Mouse (Mus musculus) intestine, embryonic 16.5 days (tissue): Measurements from ENCODE around the gene Akap1. TPM values are rescaled to one million over a fixed set of nuclear protein-coding genes. Genes with fewer than 3 reads are reported as not detected.
A peak's percentile ranks its signal among the peaks of the same experiment; 100 is the strongest.

Experiments
- ATAC-seq: fragments of 200-750 bp; cut with Nextera tagmentation; 2 replicates; pipeline ENCODE4 v1.8.0; 2017; ENCODE audit warnings: moderate TSS enrichment, moderate library complexity
- H3K27ac ChIP-seq: fragments of 300-500 bp; sonication (generic); 2 replicates; pipeline ENCODE4 v1.5.1; 2014; ENCODE audit warnings: mild to moderate bottlenecking, low read length
- H3K27me3 ChIP-seq: fragments of 300-500 bp; sonication (generic); replicated peaks from 2 replicates; pipeline ENCODE4 v1.6.1; 2014; ENCODE audit warnings: low read length, control low read depth, mixed read lengths; ENCODE audit not compliant: control insufficient read depth, insufficient read depth
- H3K36me3 ChIP-seq: fragments of 300-500 bp; sonication (generic); 2 replicates; pipeline ENCODE4 v1.6.1; 2014; ENCODE audit warnings: low read length, control low read depth; ENCODE audit not compliant: control insufficient read depth, insufficient read depth
- H3K4me1 ChIP-seq: fragments of 300-500 bp; sonication (generic); 2 replicates; pipeline ENCODE4 v1.6.1; 2014; ENCODE audit warnings: low read length, control low read depth, mixed read lengths; ENCODE audit not compliant: control insufficient read depth, insufficient read depth
- H3K4me2 ChIP-seq: fragments of 300-500 bp; sonication (generic); 2 replicates; pipeline ENCODE4 v1.6.1; 2014; ENCODE audit warnings: low read depth, low read length, control low read depth
- H3K4me3 ChIP-seq: fragments of 300-500 bp; sonication (generic); 2 replicates; pipeline ENCODE4 v1.5.1; 2014; ENCODE audit warnings: mild to moderate bottlenecking, low read length
- H3K9ac ChIP-seq: fragments of 300-500 bp; sonication (generic); 2 replicates; pipeline ENCODE4 v1.6.1; 2014; ENCODE audit warnings: low read depth, low read length
- H3K9me3 ChIP-seq: fragments of 300-500 bp; sonication (generic); 2 replicates; pipeline ENCODE4 v1.6.1; 2016; ENCODE audit warnings: low read length, control low read depth; ENCODE audit not compliant: control insufficient read depth
- WGBS: fragments of 180-500 bp; shearing (Covaris S2); extraction: QIAGEN DNeasy Blood & Tissue Kit; methylation state at CpG from one replicate; pipeline ENCODE4 v1.1.7; 2014; 5-methylcytosine and 5-hydroxymethylcytosine counted together
- polyA plus RNA-seq: library from polyadenylated mRNA; unstranded; fragments of >200 nt; fragmentation: Nextera tagmentation; extraction: Ambion mirVana; gene quantifications from 2 replicates; pipeline ENCODE4 v1.2.1, GENCODE M21; 2015

Gene Akap1
- polyA plus RNA-seq, 1 experiment from 2014 or later = 27.5 TPM

DNA sequence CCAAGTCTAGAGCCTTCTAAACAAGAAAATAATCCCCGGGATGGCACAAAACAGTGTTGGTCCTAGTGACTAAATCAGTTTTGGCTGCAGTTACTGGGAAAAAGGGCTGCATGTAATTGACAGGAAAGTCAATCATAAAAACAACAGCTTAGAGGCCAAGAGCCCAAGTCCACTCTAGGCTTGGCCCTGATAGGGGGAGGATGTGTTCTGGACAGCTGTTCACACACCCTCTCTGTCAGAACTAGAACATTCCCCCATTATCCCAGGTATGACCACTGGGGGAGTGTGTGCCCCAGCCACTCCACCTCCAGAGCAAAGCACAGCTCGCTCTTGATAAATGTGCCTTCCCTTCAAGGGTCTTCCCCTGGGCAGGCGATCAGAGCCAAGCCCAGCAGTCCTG lies 14.7 kb downstream of the Akap1 start:
- H3K4me1 ChIP-seq = peaks cover 24% of the 10 kb centered on the region
- H3K36me3 ChIP-seq = 0 out of 2 replicates have a peak, but pooled peaks cover under 1% of the 10 kb centered on the region
- H3K4me2 ChIP-seq = no peak overlapping the region
- no peaks in the 10 kb centered on the region for H3K9me3 ChIP-seq
- H3K27me3 ChIP-seq = no peaks in the 10 kb centered on the region
- WGBS = 59% methylated on average over 3 of the region's 3 CpGs
- ATAC-seq = peak; percentile 44; the same call in 1 of the 2 replicates
- no peak overlapping the region for H3K9ac ChIP-seq
- H3K4me3 ChIP-seq = no peak overlapping the region
- peak overlapping the region; percentile 43 for H3K27ac ChIP-seq

DNA sequence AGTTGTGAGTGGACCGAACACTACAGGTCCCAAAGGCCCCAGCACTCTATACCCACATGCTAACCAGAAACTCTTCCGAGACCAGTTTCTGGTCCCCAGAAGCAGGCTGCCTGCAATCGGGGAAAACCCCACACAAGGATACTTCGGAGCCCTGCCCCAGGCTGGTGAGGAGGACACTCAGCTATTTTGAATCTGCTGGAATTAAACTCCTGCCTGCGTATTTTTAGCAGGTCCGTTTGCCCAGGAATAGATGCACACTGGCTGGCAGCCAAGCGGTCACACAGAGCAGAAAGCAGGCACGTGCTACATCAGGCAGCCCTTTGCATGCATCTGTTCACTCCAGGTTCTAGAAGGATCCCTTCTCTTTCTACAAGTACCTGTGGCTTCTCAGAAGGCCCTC lies 15.1 kb downstream of the Akap1 start:
- ATAC-seq = peak; percentile 47; the same call in 1 of the 2 replicates
- Histone ChIP-seq H3K4me1 (peaks cover 24% of the 10 kb centered on the region), H3K36me3 (peaks cover 5% of the 10 kb centered on the region; the same call in 1 of the 2 replicates), H3K9ac (0 out of 2 replicates have a peak overlapping the region, but pooled peaks have one; percentile 2), H3K9me3 (no peaks in the 10 kb centered on the region), H3K4me2 (no peak overlapping the region), H3K4me3 (no peak overlapping the region), H3K27ac (peak overlapping the region; percentile 43), H3K27me3 (no peaks in the 10 kb centered on the region)
- WGBS = 57% methylated on average over 8 of the region's 8 CpGs

- Histone ChIP-seq H3K4me1 (peaks cover 24% of the 10 kb centered on the region), H3K27ac (no peak overlapping the region), H3K4me2 (no peak overlapping the region), H3K9me3 (no peaks in the 10 kb centered on the region), H3K36me3 (peaks cover 6% of the 10 kb centered on the region; the same call in 1 of the 2 replicates), H3K4me3 (no peak overlapping the region), H3K27me3 (no peaks in the 10 kb centered on the region), H3K9ac (0 out of 2 replicates have a peak overlapping the region, but pooled peaks have one; percentile 3)
- ATAC-seq = peak; percentile 53
- WGBS = 37% methylated on average over 5 of the region's 5 CpGs
These were observed 15.8 kb downstream of the Akap1 start for GRCm38 (mm10) chr11:88848590-88848989.

GRCm38 (mm10) chr11:88847281-88848006 lies 16.9 kb downstream of the Akap1 start:
- ATAC-seq = no peak
- Histone ChIP-seq H3K27ac (no peak overlapping the region), H3K36me3 (peaks cover 10% of the 10 kb centered on the region), H3K4me2 (no peak overlapping the region), H3K9me3 (no peaks in the 10 kb centered on the region), H3K9ac (no peak overlapping the region), H3K4me1 (peaks cover 24% of the 10 kb centered on the region), H3K27me3 (no peaks in the 10 kb centered on the region), H3K4me3 (no peak overlapping the region)
- WGBS = 60% methylated on average over 8 of the region's 8 CpGs

- Histone ChIP-seq H3K4me1 (peaks cover 25% of the 10 kb centered on the region), H3K9me3 (no peaks in the 10 kb centered on the region), H3K27ac (no peak overlapping the region), H3K4me3 (no peak overlapping the region), H3K4me2 (no peak overlapping the region), H3K27me3 (no peaks in the 10 kb centered on the region), H3K9ac (no peak overlapping the region), H3K36me3 (peaks cover 17% of the 10 kb centered on the region)
- no peak for ATAC-seq
- 91% methylated on average over 5 of the region's 5 CpGs for WGBS
These were observed 20.0 kb downstream of the Akap1 start for GRCm38 (mm10) chr11:88844384-88844783.

DNA sequence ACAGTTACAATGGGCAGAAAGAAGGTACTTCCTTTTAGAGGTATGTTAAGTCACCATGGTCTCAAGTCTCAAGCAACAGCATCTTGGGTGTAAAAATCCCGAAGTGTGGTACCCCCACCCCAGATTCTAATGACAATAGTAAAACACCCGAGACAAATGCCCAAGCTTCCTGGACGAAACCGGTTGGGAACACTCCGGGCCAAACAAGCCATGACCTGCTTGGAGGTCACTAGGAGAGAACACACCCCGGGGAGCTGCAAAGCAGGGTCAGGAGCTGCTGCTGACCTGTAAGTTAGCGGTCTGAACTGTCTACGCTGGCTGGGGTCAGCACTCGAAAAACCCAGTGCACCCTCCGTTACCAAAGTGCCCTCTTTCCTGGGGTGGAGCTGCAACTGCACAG lies 21.1 kb downstream of the Akap1 start:
- Histone ChIP-seq H3K27me3 (no peaks in the 10 kb centered on the region), H3K9me3 (no peaks in the 10 kb centered on the region), H3K27ac (no peak overlapping the region), H3K36me3 (peaks cover 20% of the 10 kb centered on the region), H3K9ac (no peak overlapping the region), H3K4me3 (no peak overlapping the region), H3K4me1 (peaks cover 15% of the 10 kb centered on the region), H3K4me2 (no peak overlapping the region)
- 91% methylated on average over 10 of the region's 10 CpGs for WGBS
- ATAC-seq = no peak

- H3K36me3 ChIP-seq = peaks cover 23% of the 10 kb centered on the region
- WGBS = 94% methylated on average over 13 of the region's 13 CpGs
These were observed 21.9 kb downstream of the Akap1 start for GRCm38 (mm10) chr11:88842315-88842975.

GRCm38 (mm10) chr11:88841406-88841805 lies 23.0 kb downstream of the Akap1 start:
- Histone ChIP-seq H3K36me3 (peaks cover 23% of the 10 kb centered on the region), H3K27me3 (no peaks in the 10 kb centered on the region), H3K9ac (no peak overlapping the region), H3K4me3 (no peak overlapping the region), H3K4me2 (no peak overlapping the region), H3K27ac (no peak overlapping the region), H3K4me1 (peaks cover 7% of the 10 kb centered on the region; the same call in 1 of the 2 replicates), H3K9me3 (no peaks in the 10 kb centered on the region)
- WGBS = 54% methylated on average over 6 of the region's 6 CpGs
- peak; percentile 66 for ATAC-seq

More at GRCm38 (mm10) chr11:88842315-88842975, 21.9 kb downstream of the Akap1 start:
- Histone ChIP-seq H3K27me3 (no peaks in the 10 kb centered on the region), H3K4me2 (no peak overlapping the region), H3K4me3 (no peak overlapping the region), H3K4me1 (peaks cover 11% of the 10 kb centered on the region), H3K9ac (no peak overlapping the region), H3K27ac (no peak overlapping the region), H3K9me3 (no peaks in the 10 kb centered on the region)
- ATAC-seq = no peak

DNA sequence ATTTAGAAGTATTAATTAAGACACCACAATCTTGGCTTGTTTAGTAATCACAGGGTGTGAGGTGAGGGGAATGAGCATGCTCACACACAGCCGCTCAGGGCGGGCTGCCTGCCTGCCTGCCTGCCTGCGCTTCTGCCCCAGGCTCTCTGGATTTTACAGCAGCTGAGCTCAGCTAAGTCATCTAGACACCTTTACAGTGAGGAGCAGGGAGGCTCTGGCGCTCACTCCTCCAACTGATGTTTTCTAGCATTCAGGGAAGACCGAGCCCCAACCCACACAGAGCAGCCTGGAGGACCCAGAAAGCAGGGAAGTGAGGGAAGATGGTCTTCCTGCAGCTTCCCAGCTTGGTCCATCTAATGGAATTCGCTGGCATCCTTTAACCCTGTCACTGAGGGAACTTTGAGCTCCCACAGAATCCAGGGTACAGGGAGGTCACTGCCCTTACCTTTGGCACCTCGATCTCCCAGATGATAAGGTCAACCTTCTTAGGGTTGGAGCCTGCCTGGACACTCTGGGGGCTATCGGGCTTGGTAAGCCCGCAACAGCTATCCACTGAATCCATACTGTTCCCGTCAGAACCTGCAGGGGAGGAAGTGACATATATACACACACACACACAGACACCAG lies 23.5 kb downstream of the Akap1 start:
- Histone ChIP-seq H3K4me3 (no peak overlapping the region), H3K9ac (no peak overlapping the region), H3K36me3 (peaks cover 23% of the 10 kb centered on the region), H3K27ac (no peak overlapping the region), H3K9me3 (no peaks in the 10 kb centered on the region), H3K4me2 (no peak overlapping the region), H3K4me1 (peaks cover 7% of the 10 kb centered on the region; the same call in 1 of the 2 replicates), H3K27me3 (no peaks in the 10 kb centered on the region)
- 78% methylated on average over 10 of the region's 10 CpGs for WGBS
- 0 out of 2 replicates have a peak, but pooled peaks have one; percentile 8 for ATAC-seq
